ENCODE assay signal across 6 mouse cellular contexts in the genomic region with DNA sequence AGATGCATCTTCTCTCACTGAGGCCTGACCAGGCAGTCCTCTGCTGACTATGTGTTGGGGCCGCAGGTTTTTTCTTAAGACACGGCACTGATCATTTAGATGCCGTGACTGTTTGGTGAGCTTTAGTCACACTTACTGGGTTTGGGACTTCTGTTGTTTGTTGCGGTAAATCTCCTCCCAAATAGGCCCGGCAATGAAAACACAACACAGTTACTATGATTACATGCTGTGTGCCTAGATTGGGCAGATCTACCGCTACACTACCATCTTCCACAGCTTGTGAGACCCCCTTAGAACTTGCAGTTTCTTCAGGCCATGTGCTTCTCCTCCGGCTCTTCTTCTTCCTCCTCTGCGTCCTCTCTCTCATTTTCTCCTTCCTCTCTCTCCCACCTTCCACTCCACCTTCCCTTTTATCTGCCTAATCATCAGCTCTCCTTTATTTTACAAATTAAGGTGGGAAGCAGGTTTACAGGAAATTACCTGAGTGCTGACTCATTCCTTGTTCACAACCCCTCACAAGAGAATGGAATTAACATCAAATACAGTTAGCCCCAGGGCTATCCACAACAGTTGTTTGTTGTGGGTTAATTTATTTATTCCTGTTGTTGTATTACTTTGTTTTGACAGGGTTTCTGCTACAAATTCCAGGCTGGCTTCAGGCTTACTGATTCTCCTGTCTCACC. TPM values are rescaled to one million over a fixed set of nuclear protein-coding genes. Genes with fewer than 3 reads are reported as not detected.
DNase-seq lines count a peak whose midpoint lies in the region; TF ChIP-seq lines count a peak whose summit lies in the region.
"Not testable (repeated sequence)": the region's sequence is repeated elsewhere in the genome, so short reads cannot be mapped to it uniquely, and the experiment has no call there.

No protein-coding gene starts in this region.

- peaks cover 22% of the 10 kb centered on the region for H3K36me3 ChIP-seq in E14TG2a.4 (ENCODE audit: insufficient read depth, low read length)
- not testable (repeated sequence) for H3K36me3 ChIP-seq in ES-Bruce4 (ENCODE audit: control insufficient read depth, insufficient read depth, low read length, poor library complexity, severe bottlenecking); ES-E14 (ENCODE audit: control insufficient read depth, insufficient read depth, low read length, poor library complexity, severe bottlenecking)

- TF ChIP-seq CTCF in E14TG2a.4 (conservative IDR thresholded peaks at IDR 0.05; ENCODE audit: low read length); ES-Bruce4 (IDR thresholded peaks at IDR 0.05; ENCODE audit: low read depth, low read length): not testable (repeated sequence)

- not testable (repeated sequence) for H3K9me3 ChIP-seq in E14TG2a.4 (ENCODE audit: low read length); ES-Bruce4 (replicated peaks; ENCODE audit: control insufficient read depth, insufficient read depth, low read length, poor library complexity, severe bottlenecking); ES-E14 (ENCODE audit: control insufficient read depth, insufficient read depth, low read depth, low read length)

- H3K4me1 ChIP-seq in E14TG2a.4 (replicated peaks; ENCODE audit: low read depth, low read length) (peaks cover 74% of the 10 kb centered on the region), ES-E14 (ENCODE audit: control insufficient read depth in 2 of 2, insufficient read depth in 2 of 2, low read length in 2 of 2, poor library complexity in 1 of 2) (peaks cover 9 to 22% of the 10 kb centered on the region in 2 experiments; a peak in 3 of 4 replicates)
- not testable (repeated sequence) for H3K4me1 ChIP-seq in ES-Bruce4 (ENCODE audit: control insufficient read depth, insufficient read depth, low read length)

- H3K9ac ChIP-seq in ES-Bruce4 (ENCODE audit: low read depth, poor library complexity, severe bottlenecking) (peak overlapping the region; percentile 81), ES-E14 (ENCODE audit: insufficient read depth, low read depth, low read length, poor library complexity, severe bottlenecking) (peak overlapping the region; percentile 72)

- peak overlapping the region; percentile 99 for H3K27ac ChIP-seq in ES-Bruce4 (ENCODE audit: insufficient read depth, low read length)
- peak overlapping the region; percentile 96 for H3K27ac ChIP-seq in ES-E14 (ENCODE audit: insufficient read depth, low read depth, low read length, poor library complexity, severe bottlenecking)

- in situ Hi-C loops in ES-E14 (cut with MboI; ENCODE audit: low sequenced_read_pairs in 2 of 2, unreplicated experiment in 2 of 2) = not testable (repeated sequence)

- not testable (repeated sequence) for TF ChIP-seq EP300 in ES-Bruce4 (IDR thresholded peaks at IDR 0.05; ENCODE audit: insufficient read depth, low read depth, low read length)

- not testable (repeated sequence) for TF ChIP-seq POLR2A in ES-Bruce4 (IDR thresholded peaks at IDR 0.05; ENCODE audit: insufficient read depth, low read length)

- DNase-seq in ES-CJ7 (ENCODE audit: low read depth, low spot score) (peak; percentile 56), R1 (ENCODE audit: low read depth, low spot score) (peak; percentile 76), ZHBTc4 (ENCODE audit: low read depth, low spot score) (peak; percentile 56)
- not testable (repeated sequence) for DNase-seq in ES-E14 (ENCODE audit: low read depth, low spot score)

- H3K4me3 ChIP-seq in E14TG2a.4 (replicated peaks; ENCODE audit: low read length) = peak overlapping the region; percentile 76
- peak overlapping the region; percentile 82 for H3K4me3 ChIP-seq in ES-Bruce4 (ENCODE audit: low read depth, low read length)
- peak overlapping the region; percentile 53 to 57 for H3K4me3 ChIP-seq in ES-E14 (ENCODE audit: insufficient read depth in 1 of 2, low read depth in 1 of 2, low read length in 2 of 2, poor library complexity in 1 of 2, severe bottlenecking in 1 of 2)

- H3K27me3 ChIP-seq in E14TG2a.4 (ENCODE audit: insufficient read depth, low read length); ES-Bruce4 (ENCODE audit: control insufficient read depth, insufficient read depth, low read length, poor library complexity, severe bottlenecking): not testable (repeated sequence)

TF ChIP-seq in ES-E14, 5 proteins besides CTCF, POLR2A, EP300 and RAD21:
- peak; percentile 76; the same call in 1 of the 2 replicates for TF ChIP-seq MAFK (IDR thresholded peaks at IDR 0.05; ENCODE audit: insufficient read depth, low read depth, low read length)

RNA-seq across cellular contexts. Expression of gene Rictor, which starts 38.3 kb away (rescaled TPM):
- 54.4 and 54.7 TPM in 2 replicates for polyA plus RNA-seq in ES-Bruce4 (2011; ENCODE audit: insufficient read depth, insufficient read length, low read depth, missing spikeins)
- 29.5 and 32.7 TPM in 2 replicates for total RNA-seq in ES-E14 (2012; rRNA removed)
